Mouse (Mus musculus): ENCODE results near the gene Rtel1. TPM values are rescaled to one million over a fixed set of nuclear protein-coding genes. Genes with fewer than 3 reads are reported as not detected.
A peak's percentile ranks its signal among the peaks of the same experiment; 100 is the strongest.

Gene Rtel1
- polyA plus RNA-seq, 1 experiment = 119 TPM

DNA sequence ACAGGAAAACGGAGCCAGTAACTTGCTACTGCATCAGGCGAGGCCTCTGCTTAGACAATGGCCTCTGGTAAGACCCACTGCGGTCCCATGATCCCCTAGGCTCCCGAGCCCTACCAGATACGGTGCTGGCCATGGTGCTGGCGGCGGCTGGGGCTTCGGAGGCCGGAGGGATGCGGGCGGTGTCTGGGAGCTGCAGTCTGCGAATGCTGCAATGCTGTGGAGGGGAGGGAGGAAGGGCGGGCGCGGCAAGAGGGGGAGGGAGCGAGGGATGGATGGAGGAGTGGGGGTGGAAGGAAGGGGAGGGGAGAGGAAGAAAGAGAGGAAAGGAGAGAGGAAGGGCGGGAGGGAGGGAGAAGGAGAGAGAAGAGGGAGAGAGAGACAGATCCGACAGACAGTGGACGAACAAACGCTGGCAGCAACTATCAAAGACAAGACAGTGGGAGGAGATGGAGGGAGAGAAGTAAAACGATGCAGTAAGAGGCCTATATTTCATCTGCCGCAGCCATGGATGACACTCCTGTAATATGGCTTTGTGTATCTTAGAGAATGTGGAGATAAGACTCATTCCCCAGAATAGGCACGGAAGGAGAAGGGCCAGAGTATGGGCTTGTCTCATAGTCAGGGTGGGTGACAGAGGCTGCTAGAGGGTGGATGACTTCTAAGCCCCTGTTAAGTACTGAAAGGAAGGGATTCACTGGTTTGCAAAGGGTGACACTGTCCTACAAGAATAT is 5.3 kb upstream of the Rtel1 start, which contains the start of gene Stmn3:
Gene Stmn3, minus strand, starts transcription at position 421 of the 731 bp plus-strand sequence.
- Histone ChIP-seq H3K4me1 (replicated peaks; ENCODE audit: control insufficient read depth, insufficient read depth, low read length) (peaks cover 2% of the 10 kb centered on the region), H3K4me3 (ENCODE audit: control insufficient read depth, insufficient read depth, low read length) (no peak within 1 kb of the TSS), H3K27me3 (ENCODE audit: control insufficient read depth, insufficient read depth, low read length) (peaks cover 18% of the 10 kb centered on the region; the same call in 1 of the 2 replicates), H3K36me3 (ENCODE audit: control insufficient read depth, insufficient read depth, low read length) (no peaks in the 10 kb centered on the region), H3K27ac (ENCODE audit: control insufficient read depth, insufficient read depth, low read length) (no peak within 1 kb of the TSS)
- WGBS = 13% methylated on average over 21 of the region's 23 CpGs
- no peak for DNase-seq
- no peak for TF ChIP-seq CTCF (IDR thresholded peaks at IDR 0.05; ENCODE audit: borderline replicate concordance, control insufficient read depth, extremely low read depth, insufficient read depth, low read length, poor library complexity)
- no peak for TF ChIP-seq POLR2A (IDR thresholded peaks at IDR 0.05; ENCODE audit: control insufficient read depth, extremely low read depth, insufficient read depth, low read length, poor library complexity)

DNA sequence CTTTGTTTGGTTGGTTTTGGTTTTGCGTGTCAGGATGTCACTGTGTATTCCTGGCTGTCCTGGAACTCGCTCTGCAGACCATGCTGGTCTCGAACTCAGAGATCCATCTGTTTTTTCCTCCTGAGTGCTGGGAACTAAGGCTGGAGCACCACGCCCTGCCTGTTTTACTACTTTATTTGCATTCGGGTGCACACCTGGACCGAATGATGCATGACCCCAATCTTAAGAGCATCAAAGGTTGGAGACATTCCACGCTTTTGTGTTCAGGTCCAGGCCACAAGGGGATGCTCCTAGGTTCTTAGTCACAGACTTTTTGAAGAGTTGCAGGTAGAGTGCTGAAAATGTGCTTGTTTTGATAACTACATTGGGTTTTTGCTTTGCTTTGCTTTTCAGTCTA is 562 bp downstream of the Rtel1 start:
- 13% methylated on average over 7 of the region's 7 CpGs for WGBS

DNA sequence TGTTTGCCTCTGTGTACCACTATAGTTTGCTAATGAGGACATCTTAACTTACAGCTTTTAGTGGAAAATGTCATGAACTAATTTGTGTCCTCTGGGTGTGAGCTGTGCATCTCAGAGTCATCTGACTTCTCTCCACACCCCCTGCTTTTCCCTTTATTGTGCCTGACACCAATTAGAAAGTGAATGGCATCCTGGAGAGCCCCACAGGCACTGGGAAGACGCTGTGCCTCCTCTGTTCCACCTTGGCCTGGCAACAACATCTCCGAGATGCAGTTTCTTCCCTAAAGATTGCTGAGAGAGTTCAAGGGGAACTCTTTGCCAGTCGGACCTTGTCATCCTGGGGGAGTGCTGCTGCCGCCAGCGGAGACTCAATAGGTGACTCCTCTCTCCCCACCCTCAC is 2.6 kb downstream of the Rtel1 start:
- Histone ChIP-seq H3K4me3 (ENCODE audit: control insufficient read depth, insufficient read depth, low read length) (no peak overlapping the region), H3K36me3 (ENCODE audit: control insufficient read depth, insufficient read depth, low read length) (peaks cover 9% of the 10 kb centered on the region; the same call in 1 of the 2 replicates), H3K4me1 (replicated peaks; ENCODE audit: control insufficient read depth, insufficient read depth, low read length) (peaks cover 5% of the 10 kb centered on the region), H3K27ac (ENCODE audit: control insufficient read depth, insufficient read depth, low read length) (no peak overlapping the region), H3K27me3 (ENCODE audit: control insufficient read depth, insufficient read depth, low read length) (no peaks in the 10 kb centered on the region)
- no peak for DNase-seq
- WGBS = 94% methylated on average over 5 of the region's 5 CpGs
- no peak for TF ChIP-seq POLR2A (IDR thresholded peaks at IDR 0.05; ENCODE audit: control insufficient read depth, extremely low read depth, insufficient read depth, low read length, poor library complexity)
- TF ChIP-seq CTCF (IDR thresholded peaks at IDR 0.05; ENCODE audit: borderline replicate concordance, control insufficient read depth, extremely low read depth, insufficient read depth, low read length, poor library complexity) = no peak

More for the DNA sequence above, 562 bp downstream of the Rtel1 start:
- Histone ChIP-seq H3K4me3 (ENCODE audit: control insufficient read depth, insufficient read depth, low read length) (peak overlapping the region; percentile 96), H3K36me3 (ENCODE audit: control insufficient read depth, insufficient read depth, low read length) (peaks cover 4% of the 10 kb centered on the region; the same call in 1 of the 2 replicates), H3K4me1 (replicated peaks; ENCODE audit: control insufficient read depth, insufficient read depth, low read length) (peaks cover 5% of the 10 kb centered on the region), H3K27ac (ENCODE audit: control insufficient read depth, insufficient read depth, low read length) (no peak overlapping the region), H3K27me3 (ENCODE audit: control insufficient read depth, insufficient read depth, low read length) (no peaks in the 10 kb centered on the region)
- DNase-seq = no peak
- no peak for TF ChIP-seq POLR2A (IDR thresholded peaks at IDR 0.05; ENCODE audit: control insufficient read depth, extremely low read depth, insufficient read depth, low read length, poor library complexity)

DNA sequence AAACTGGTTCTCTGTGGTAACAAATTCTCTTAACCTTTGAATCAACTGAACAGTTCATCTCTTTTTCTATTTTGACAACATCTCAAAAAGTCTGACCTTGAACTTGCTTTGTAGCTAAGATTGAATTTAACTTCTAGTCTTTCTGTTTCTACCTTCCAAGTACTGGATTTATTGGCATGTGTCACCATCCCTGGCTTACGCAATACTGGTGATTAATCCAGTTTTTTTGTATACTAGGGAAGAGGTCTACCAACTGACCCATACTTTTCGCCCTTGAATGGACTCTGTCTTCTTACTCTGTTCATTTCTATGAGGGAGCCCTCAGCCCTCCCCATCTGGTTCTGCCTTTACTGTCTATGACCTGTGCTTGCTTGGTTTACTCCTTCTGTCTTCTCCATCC is 6.6 kb downstream of the Rtel1 start:
- H3K36me3 ChIP-seq (ENCODE audit: control insufficient read depth, insufficient read depth, low read length) = peaks cover 29% of the 10 kb centered on the region
- no peak for TF ChIP-seq POLR2A (IDR thresholded peaks at IDR 0.05; ENCODE audit: control insufficient read depth, extremely low read depth, insufficient read depth, low read length, poor library complexity)
- no peak for TF ChIP-seq CTCF (IDR thresholded peaks at IDR 0.05; ENCODE audit: borderline replicate concordance, control insufficient read depth, extremely low read depth, insufficient read depth, low read length, poor library complexity)
- H3K4me1 ChIP-seq (replicated peaks; ENCODE audit: control insufficient read depth, insufficient read depth, low read length) = no peaks in the 10 kb centered on the region
- no peak for DNase-seq
- H3K27me3 ChIP-seq (ENCODE audit: control insufficient read depth, insufficient read depth, low read length) = no peaks in the 10 kb centered on the region
- no peak overlapping the region for H3K27ac ChIP-seq (ENCODE audit: control insufficient read depth, insufficient read depth, low read length)
- 97% methylated on average over 2 of the region's 2 CpGs for WGBS
- H3K4me3 ChIP-seq (ENCODE audit: control insufficient read depth, insufficient read depth, low read length) = no peak overlapping the region

DNA sequence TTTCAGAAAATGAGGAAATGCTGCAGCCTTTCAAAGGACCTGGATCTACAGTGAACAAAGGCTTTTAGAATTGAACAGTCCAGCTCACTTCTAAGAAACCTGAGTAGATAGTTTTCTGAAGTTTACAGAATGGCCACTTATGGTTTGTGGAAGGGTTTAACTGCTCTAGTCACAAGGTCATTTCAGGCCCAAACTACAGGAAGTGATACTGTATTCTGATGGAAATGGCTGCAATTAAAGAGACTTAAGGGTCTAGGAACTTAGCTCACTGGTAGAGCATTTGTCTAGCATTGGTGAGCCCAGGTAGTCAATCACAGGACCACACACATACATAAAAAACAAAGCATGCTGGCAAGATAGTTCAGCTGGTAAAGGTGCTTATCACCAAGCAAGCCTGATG is 13.0 kb downstream of the Rtel1 start:
- Histone ChIP-seq H3K27me3 (ENCODE audit: control insufficient read depth, insufficient read depth, low read length) (no peaks in the 10 kb centered on the region), H3K36me3 (ENCODE audit: control insufficient read depth, insufficient read depth, low read length) (peaks cover 35% of the 10 kb centered on the region), H3K4me3 (ENCODE audit: control insufficient read depth, insufficient read depth, low read length) (no peak overlapping the region), H3K4me1 (replicated peaks; ENCODE audit: control insufficient read depth, insufficient read depth, low read length) (no peaks in the 10 kb centered on the region), H3K27ac (ENCODE audit: control insufficient read depth, insufficient read depth, low read length) (no peak overlapping the region)
- TF ChIP-seq POLR2A (IDR thresholded peaks at IDR 0.05; ENCODE audit: control insufficient read depth, extremely low read depth, insufficient read depth, low read length, poor library complexity) (no peak), CTCF (IDR thresholded peaks at IDR 0.05; ENCODE audit: borderline replicate concordance, control insufficient read depth, extremely low read depth, insufficient read depth, low read length, poor library complexity) (no peak)
- DNase-seq = no peak

DNA sequence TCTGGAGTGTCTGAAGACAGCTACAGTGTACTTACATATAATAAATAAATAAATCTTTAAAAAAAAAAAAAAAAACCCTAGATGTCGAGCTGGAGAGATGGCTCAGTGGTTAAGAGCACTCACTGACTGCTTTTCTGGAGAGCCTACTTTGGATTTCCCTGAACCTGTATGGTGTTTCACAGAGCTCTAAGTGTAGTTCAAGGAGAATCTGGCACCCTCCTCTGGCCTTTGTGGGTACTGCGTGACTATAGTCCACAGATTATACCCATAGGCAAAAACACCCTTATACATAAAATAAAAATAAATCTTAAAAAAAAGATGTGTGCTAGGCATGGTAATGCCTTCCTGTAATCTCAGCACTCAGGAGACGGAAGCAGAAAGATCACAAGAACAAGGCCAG is 14.5 kb downstream of the Rtel1 start:
- no peak for TF ChIP-seq CTCF (IDR thresholded peaks at IDR 0.05; ENCODE audit: borderline replicate concordance, control insufficient read depth, extremely low read depth, insufficient read depth, low read length, poor library complexity)
- no peaks in the 10 kb centered on the region for H3K4me1 ChIP-seq (replicated peaks; ENCODE audit: control insufficient read depth, insufficient read depth, low read length)
- WGBS = 67% methylated on average over 3 of the region's 3 CpGs
- peaks cover 39% of the 10 kb centered on the region for H3K36me3 ChIP-seq (ENCODE audit: control insufficient read depth, insufficient read depth, low read length)
- no peak overlapping the region for H3K27ac ChIP-seq (ENCODE audit: control insufficient read depth, insufficient read depth, low read length)
- peak; percentile 78 for DNase-seq
- no peak overlapping the region for H3K4me3 ChIP-seq (ENCODE audit: control insufficient read depth, insufficient read depth, low read length)
- H3K27me3 ChIP-seq (ENCODE audit: control insufficient read depth, insufficient read depth, low read length) = no peaks in the 10 kb centered on the region

DNA sequence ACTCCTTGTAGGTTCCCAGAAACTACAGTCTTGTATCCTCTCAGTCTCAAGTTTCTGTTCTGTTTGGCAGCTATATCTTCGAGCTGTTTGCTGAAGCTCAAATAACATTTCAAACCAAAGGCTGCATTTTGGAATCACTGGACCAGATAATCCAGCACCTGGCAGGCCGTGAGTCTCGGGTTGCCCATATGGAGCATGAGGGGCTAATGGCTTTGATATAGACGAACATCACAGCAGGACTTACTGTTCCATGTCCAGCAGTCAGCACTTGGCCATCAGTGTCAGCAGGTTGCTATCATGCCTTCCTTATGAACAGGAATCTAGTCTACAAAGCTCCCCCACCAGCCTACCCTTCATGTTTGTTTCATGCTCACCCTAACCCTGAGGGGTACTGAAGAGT is 20.9 kb downstream of the Rtel1 start:
- no peak for TF ChIP-seq CTCF (IDR thresholded peaks at IDR 0.05; ENCODE audit: borderline replicate concordance, control insufficient read depth, extremely low read depth, insufficient read depth, low read length, poor library complexity)
- TF ChIP-seq POLR2A (IDR thresholded peaks at IDR 0.05; ENCODE audit: control insufficient read depth, extremely low read depth, insufficient read depth, low read length, poor library complexity) = no peak
- Histone ChIP-seq H3K36me3 (ENCODE audit: control insufficient read depth, insufficient read depth, low read length) (peaks cover 34% of the 10 kb centered on the region), H3K27me3 (ENCODE audit: control insufficient read depth, insufficient read depth, low read length) (no peaks in the 10 kb centered on the region), H3K4me3 (ENCODE audit: control insufficient read depth, insufficient read depth, low read length) (no peak overlapping the region), H3K4me1 (replicated peaks; ENCODE audit: control insufficient read depth, insufficient read depth, low read length) (no peaks in the 10 kb centered on the region), H3K27ac (ENCODE audit: control insufficient read depth, insufficient read depth, low read length) (no peak overlapping the region)
- DNase-seq = no peak
- 97% methylated on average over 4 of the region's 4 CpGs for WGBS
